Mouse (Mus musculus) stomach, postnatal 0 days (tissue): ENCODE results near the gene Dock2. TPM values are rescaled to one million over a fixed set of nuclear protein-coding genes. Genes with fewer than 3 reads are reported as not detected.

Source experiments
- ATAC-seq: fragments of 200-750 bp; cut with Nextera tagmentation; 2 replicates; pipeline ENCODE4 v1.8.0; 2017; ENCODE audit not compliant: low FRiP score, low TSS enrichment
- DNase-seq: peaks from one replicate; pipeline ENCODE4 v3.0.0-alpha.2; 2016; ENCODE audit warnings: low spot score
- H3K27ac ChIP-seq: fragments of 300-500 bp; sonication (generic); replicated peaks from 2 replicates; pipeline ENCODE4 v1.5.1; 2014; ENCODE audit warnings: mild to moderate bottlenecking, control low read depth
- H3K27me3 ChIP-seq: fragments of 300-500 bp; sonication (generic); 2 replicates; pipeline ENCODE4 v1.6.1; 2014; ENCODE audit warnings: low read length; ENCODE audit not compliant: control insufficient read depth, insufficient read depth
- H3K36me3 ChIP-seq: fragments of 300-500 bp; sonication (generic); 2 replicates; pipeline ENCODE4 v1.6.1; 2014; ENCODE audit warnings: low read length, mixed read lengths; ENCODE audit not compliant: control insufficient read depth, insufficient read depth
- H3K4me1 ChIP-seq: fragments of 300-500 bp; sonication (generic); replicated peaks from 2 replicates; pipeline ENCODE4 v1.6.1; 2014; ENCODE audit warnings: antibody characterized with exemption; ENCODE audit not compliant: control insufficient read depth, insufficient read depth
- H3K4me2 ChIP-seq: fragments of 300-500 bp; sonication (generic); replicated peaks from 2 replicates; pipeline ENCODE4 v1.6.1; 2014; ENCODE audit warnings: low read depth, mild to moderate bottlenecking, control low read depth, moderate library complexity
- H3K4me3 ChIP-seq: fragments of 300-500 bp; sonication (generic); 2 replicates; pipeline ENCODE4 v1.5.1; 2014; ENCODE audit warnings: low read depth, low read length, control low read depth
- H3K9ac ChIP-seq: fragments of 300-500 bp; sonication (generic); 2 replicates; pipeline ENCODE4 v1.6.1; 2014; ENCODE audit warnings: mild to moderate bottlenecking, low read length, control low read depth, mixed read lengths
- H3K9me3 ChIP-seq: fragments of 300-500 bp; sonication (generic); 2 replicates; pipeline ENCODE4 v1.6.1; 2016; ENCODE audit warnings: low read length; ENCODE audit not compliant: control insufficient read depth
- CTCF ChIP-seq: IDR thresholded peaks from 2 replicates; pipeline ENCODE4 v1.5.1; 2016; ENCODE audit warnings: antibody characterized with exemption, low read depth, mild to moderate bottlenecking, moderate library complexity
- EP300 ChIP-seq: optimal IDR thresholded peaks from 2 replicates; pipeline ENCODE3; 2016; ENCODE audit warnings: antibody characterized with exemption
- WGBS: fragments of 180-500 bp; shearing (Covaris S2); extraction: QIAGEN DNeasy Blood & Tissue Kit; methylation state at CpG from one replicate; pipeline ENCODE4 v1.1.7; 2014; 5-methylcytosine and 5-hydroxymethylcytosine counted together
- polyA plus RNA-seq: library from polyadenylated mRNA; unstranded; fragments of >200 nt; fragmentation: Nextera tagmentation; extraction: Ambion mirVana; gene quantifications from 2 replicates; pipeline ENCODE4 v1.2.1, GENCODE M21; 2015

The Dock2 gene
- polyA plus RNA-seq, 1 experiment from 2014 or later: 1.0 TPM

DNA sequence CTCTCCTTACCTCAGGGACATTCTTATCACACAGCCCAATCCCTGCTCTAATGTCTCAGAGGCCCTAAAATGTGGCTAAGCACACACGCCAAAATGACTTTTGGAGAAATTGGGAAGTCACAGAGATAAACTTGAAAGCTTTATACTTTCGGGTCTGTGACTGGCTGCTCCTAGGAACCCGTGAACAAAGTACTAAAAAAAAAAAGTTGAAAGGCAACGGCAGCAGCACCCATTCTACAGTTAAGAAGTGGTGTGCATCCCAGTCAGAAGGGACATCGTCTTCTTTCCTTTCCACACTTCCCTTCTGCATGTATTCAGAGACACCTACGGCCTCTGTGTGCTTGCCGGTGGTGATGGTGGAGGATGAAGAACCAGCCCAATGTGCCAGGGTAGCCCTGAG lies 483.6 kb downstream of the Dock2 start:
- Histone ChIP-seq H3K4me3 (no peak overlapping the region), H3K4me1 (no peaks in the 10 kb centered on the region), H3K9me3 (no peaks in the 10 kb centered on the region), H3K4me2 (no peak overlapping the region), H3K27me3 (no peaks in the 10 kb centered on the region), H3K9ac (no peak overlapping the region), H3K27ac (no peak overlapping the region), H3K36me3 (no peaks in the 10 kb centered on the region)
- ATAC-seq: no peak
- 86% methylated on average over 7 of the region's 7 CpGs for WGBS
- no peak for TF ChIP-seq EP300
- no peak for TF ChIP-seq CTCF
- no peak for DNase-seq

DNA sequence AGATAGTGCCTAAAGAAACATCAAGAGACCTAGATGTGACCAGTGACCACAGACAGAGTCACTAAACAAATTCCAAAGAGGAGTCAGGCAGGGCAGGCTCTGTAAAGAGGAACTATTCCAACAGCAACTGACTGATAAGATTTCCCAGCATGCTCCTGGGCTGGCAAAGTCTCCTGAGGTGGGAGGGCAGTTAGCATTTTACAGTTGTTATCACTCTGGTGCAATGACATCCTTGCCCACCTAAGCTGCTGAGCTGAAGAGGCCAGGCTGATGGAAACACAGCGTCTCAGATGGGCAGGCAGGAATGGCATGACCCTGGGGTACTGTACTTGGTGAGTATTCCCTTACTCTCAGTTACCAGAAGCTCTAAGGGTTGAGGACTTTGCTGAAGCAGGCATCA lies 484.1 kb downstream of the Dock2 start:
- Histone ChIP-seq H3K9me3 (no peaks in the 10 kb centered on the region), H3K27me3 (no peaks in the 10 kb centered on the region), H3K36me3 (no peaks in the 10 kb centered on the region), H3K4me1 (no peaks in the 10 kb centered on the region), H3K4me3 (no peak overlapping the region), H3K9ac (no peak overlapping the region), H3K27ac (no peak overlapping the region), H3K4me2 (no peak overlapping the region)
- TF ChIP-seq CTCF (no peak), EP300 (no peak)
- no peak for ATAC-seq
- WGBS: 65% methylated on average over 1 of the region's 1 CpGs
- no peak for DNase-seq

DNA sequence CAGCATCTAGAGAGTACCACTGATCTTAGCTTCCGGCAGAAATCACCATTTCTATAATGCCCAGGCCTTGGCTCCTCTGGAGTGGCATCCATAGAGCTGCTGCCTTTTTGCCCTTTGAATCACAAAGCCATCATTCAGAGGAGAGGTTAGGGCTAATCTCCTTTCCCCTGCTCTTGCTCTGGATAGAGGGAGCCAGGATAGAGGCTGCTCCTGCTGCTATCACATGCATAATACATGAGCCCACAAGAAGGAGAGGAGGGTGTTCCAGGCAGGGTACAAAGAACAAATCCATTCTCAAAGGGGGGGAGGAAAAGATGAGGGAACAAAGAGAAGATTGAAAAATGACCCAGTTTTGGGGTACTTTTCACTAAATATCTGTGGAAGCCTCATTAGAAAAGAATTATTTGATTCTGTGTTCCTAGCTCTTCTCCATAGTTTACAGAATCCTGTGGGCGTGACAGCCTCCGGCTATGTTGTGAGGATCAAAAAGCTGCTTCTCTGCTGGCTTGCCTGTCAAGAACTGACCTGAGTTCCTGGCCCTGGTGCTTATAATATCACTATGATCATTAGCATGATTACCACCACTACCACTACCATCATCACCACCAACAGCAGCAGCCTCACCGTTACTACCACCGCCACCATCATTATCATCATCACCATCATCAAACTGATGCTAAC lies 485.9 kb downstream of the Dock2 start:
- H3K27me3 ChIP-seq: no peaks in the 10 kb centered on the region
- DNase-seq (no peak), ATAC-seq (no peak)
- no peak overlapping the region for H3K9ac ChIP-seq
- H3K36me3 ChIP-seq: no peaks in the 10 kb centered on the region
- no peaks in the 10 kb centered on the region for H3K9me3 ChIP-seq
- H3K4me2 ChIP-seq: no peak overlapping the region
- WGBS: 73% methylated on average over 5 of the region's 5 CpGs
- no peaks in the 10 kb centered on the region for H3K4me1 ChIP-seq
- no peak overlapping the region for H3K27ac ChIP-seq
- no peak for TF ChIP-seq CTCF
- TF ChIP-seq EP300: no peak
- no peak overlapping the region for H3K4me3 ChIP-seq

GRCm38 (mm10) chr11:34291304-34291703 lies 492.4 kb downstream of the Dock2 start:
- H3K9ac ChIP-seq: no peak overlapping the region
- 56% methylated on average over 3 of the region's 3 CpGs for WGBS
- no peak overlapping the region for H3K27ac ChIP-seq
- DNase-seq (no peak), ATAC-seq (no peak)
- H3K4me1 ChIP-seq: no peaks in the 10 kb centered on the region
- no peak for TF ChIP-seq EP300
- TF ChIP-seq CTCF: no peak
- H3K27me3 ChIP-seq: no peaks in the 10 kb centered on the region
- no peaks in the 10 kb centered on the region for H3K9me3 ChIP-seq
- H3K36me3 ChIP-seq: no peaks in the 10 kb centered on the region
- H3K4me3 ChIP-seq: no peak overlapping the region
- H3K4me2 ChIP-seq: no peak overlapping the region

- DNase-seq (no peak), ATAC-seq (no peak)
- TF ChIP-seq CTCF: no peak
- no peak for TF ChIP-seq EP300
- Histone ChIP-seq H3K9me3 (no peaks in the 10 kb centered on the region), H3K36me3 (no peaks in the 10 kb centered on the region), H3K4me2 (no peak overlapping the region), H3K4me3 (no peak overlapping the region), H3K9ac (no peak overlapping the region), H3K4me1 (no peaks in the 10 kb centered on the region), H3K27ac (no peak overlapping the region), H3K27me3 (no peaks in the 10 kb centered on the region)
- whole genome bisulfite sequencing: 46% methylated on average over 2 of the region's 2 CpGs
Observed at GRCm38 (mm10) chr11:34290708-34291107, 493.0 kb downstream of the Dock2 start.

GRCm38 (mm10) chr11:34290265-34290664 lies 493.4 kb downstream of the Dock2 start:
- Histone ChIP-seq H3K36me3 (no peaks in the 10 kb centered on the region), H3K27me3 (no peaks in the 10 kb centered on the region), H3K4me2 (no peak overlapping the region), H3K4me1 (no peaks in the 10 kb centered on the region), H3K9ac (no peak overlapping the region), H3K27ac (no peak overlapping the region), H3K9me3 (no peaks in the 10 kb centered on the region), H3K4me3 (no peak overlapping the region)
- ATAC-seq (no peak), DNase-seq (no peak)
- 49% methylated on average over 4 of the region's 4 CpGs for WGBS
- TF ChIP-seq EP300 (no peak), CTCF (no peak)
